Mouse (Mus musculus) liver, postnatal 0 days (tissue): Measurements from ENCODE around the gene Ier5.

ENCODE experiments used
- CTCF ChIP-seq: sonication (generic); IDR thresholded peaks from 2 replicates; pipeline ENCODE4 v1.5.1; 2016; ENCODE audit warnings: antibody characterized with exemption, low read depth
- EP300 ChIP-seq: IDR thresholded peaks from 2 replicates; pipeline ENCODE4 v1.6.1; 2016; ENCODE audit warnings: antibody characterized with exemption, low read depth, mild to moderate bottlenecking

GRCm38 (mm10) chr1:155084839-155085238 lies 14.6 kb downstream of the Ier5 start:
- TF ChIP-seq EP300 = no peak
- no peak for TF ChIP-seq CTCF
